Mouse (Mus musculus) kidney, postnatal 10 days (tissue): Measurements from ENCODE around the gene Gm15217.

Experiments used
- DNase-seq: peaks from one replicate; pipeline ENCODE4 v3.0.0; 2021; ENCODE audit warnings: mixed read lengths

Gene Gm15217

GRCm38 (mm10) chr14:46398091-46398695 lies 19.0 kb downstream of the Gm15217 start:
- DNase-seq = peak; percentile 40

GRCm38 (mm10) chr14:46399925-46400324 lies 20.7 kb downstream of the Gm15217 start:
- DNase-seq = peak; percentile 19

GRCm38 (mm10) chr14:46408319-46408718 lies 29.1 kb downstream of the Gm15217 start:
- no peak for DNase-seq

GRCm38 (mm10) chr14:46409016-46409415 lies 29.8 kb downstream of the Gm15217 start:
- peak; percentile 28 for DNase-seq

GRCm38 (mm10) chr14:46410557-46411120 lies 31.4 kb downstream of the Gm15217 start:
- no peak for DNase-seq

GRCm38 (mm10) chr14:46412497-46413000 lies 33.3 kb downstream of the Gm15217 start:
- no peak for DNase-seq

GRCm38 (mm10) chr14:46418371-46419097 lies 39.3 kb downstream of the Gm15217 start:
- DNase-seq = peak; percentile 11

GRCm38 (mm10) chr14:46419269-46419668 lies 40.1 kb downstream of the Gm15217 start:
- peak; percentile 14 for DNase-seq

- no peak for DNase-seq
These were observed 42.6 kb downstream of the Gm15217 start for GRCm38 (mm10) chr14:46421823-46422222.

- no peak for DNase-seq
These were observed 48.0 kb downstream of the Gm15217 start for GRCm38 (mm10) chr14:46427251-46427650.

- no peak for DNase-seq
These were observed 51.0 kb downstream of the Gm15217 start for GRCm38 (mm10) chr14:46430231-46430630.
